Comparison of ENCODE assay signal across 11 mouse cellular contexts in the genomic region with DNA sequence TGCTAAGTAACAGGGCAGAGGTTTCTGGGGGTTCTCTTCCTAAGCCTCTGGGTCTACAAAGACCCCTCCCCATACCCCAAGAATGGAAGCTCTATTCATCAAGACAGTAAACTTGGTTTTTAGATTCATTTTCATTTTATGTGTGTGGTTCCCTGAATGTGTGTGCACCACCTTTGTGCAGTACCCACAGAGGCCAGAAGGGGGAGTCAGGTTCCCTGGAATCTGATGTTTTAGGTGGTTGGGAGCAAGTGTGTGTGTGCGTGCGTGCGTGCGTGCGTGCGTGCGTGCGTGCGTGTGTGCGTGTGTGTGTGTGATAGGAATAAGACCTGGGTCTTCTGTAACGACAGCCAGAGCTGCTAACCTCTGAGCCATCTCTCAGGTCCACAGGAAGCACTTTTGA. TPM values are rescaled to one million over a fixed set of nuclear protein-coding genes. Genes with fewer than 3 reads are reported as not detected.
DNase-seq lines count a peak whose midpoint lies in the region; ATAC-seq and TF ChIP-seq lines count a peak whose summit lies in the region.
"Had no signal": no experiment of that assay in that cellular context is flagged by ENCODE, and none has a peak within 500 bp of the region (broad histone marks: within the 10 kb centered on the region; RNA-seq: fewer than 3 reads in every experiment).

No protein-coding gene starts in this region.

- no peak overlapping the region for H3K4me2 ChIP-seq in neural tube, embryonic 15.5 days
- H3K4me2 ChIP-seq: heart, embryonic 15.5 days; midbrain, embryonic 13.5 days had no signal

- H3K27ac ChIP-seq in neural tube, embryonic 15.5 days (replicated peaks), result no peak overlapping the region
- peak overlapping the region; percentile 30; the same call in 1 of the 2 replicates for H3K27ac ChIP-seq in embryonic facial prominence, embryonic 10.5 days (replicated peaks)
- H3K27ac ChIP-seq in small intestine, adult 2 months (ENCODE audit: insufficient read depth, low read depth, low read length), result no peak overlapping the region
- H3K27ac ChIP-seq: heart, embryonic 15.5 days; midbrain, embryonic 13.5 days had no signal

- TF ChIP-seq POLR2A in small intestine, adult 2 months (IDR thresholded peaks at IDR 0.05; ENCODE audit: low read depth, low read length), result no peak

- peak; percentile 25; the same call in 1 of the 2 replicates for TF ChIP-seq CTCF in small intestine, adult 2 months (IDR thresholded peaks at IDR 0.05; ENCODE audit: extremely low read depth, insufficient read length, insufficient replicate concordance, low read depth, low read length)

- WGBS in neural tube, embryonic 15.5 days, result 93% methylated on average over 11 of the region's 11 CpGs
- WGBS in embryonic facial prominence, embryonic 10.5 days, result 91% methylated on average over 11 of the region's 11 CpGs
- WGBS in small intestine, adult 2 months, result 95% methylated on average over 11 of the region's 11 CpGs

- peak; percentile 35 for DNase-seq in gastrocnemius, postnatal 10 days
- no peak for DNase-seq in gastrocnemius, adult 18-20 months (ENCODE audit: low spot score)
- DNase-seq in neural tube, embryonic 10.5 days (ENCODE audit: extremely low spot score, low spot score), result peak; percentile 18
- DNase-seq in embryonic facial prominence, embryonic 10.5 days (ENCODE audit: low spot score), result peak; percentile 73
- no peak for DNase-seq in cerebellum, adult 11 months
- no peak for DNase-seq in heart, postnatal 14 days
- DNase-seq: layer of hippocampus, postnatal 36 days had no signal

- H3K4me3 ChIP-seq in neural tube, embryonic 15.5 days (replicated peaks), result no peak overlapping the region
- no peak overlapping the region for H3K4me3 ChIP-seq in embryonic facial prominence, embryonic 10.5 days
- no peak overlapping the region for H3K4me3 ChIP-seq in small intestine, adult 2 months (ENCODE audit: low read depth, low read length)
- H3K4me3 ChIP-seq: heart, embryonic 15.5 days; midbrain, embryonic 13.5 days had no signal

- intact Hi-C loops in heart, postnatal 14 days (cut with DNase I), result no loop called here

- H3K9me3 ChIP-seq in neural tube, embryonic 15.5 days (replicated peaks), result peaks cover 14% of the 10 kb centered on the region
- H3K9me3 ChIP-seq in embryonic facial prominence, embryonic 10.5 days, result peaks cover 26% of the 10 kb centered on the region

- no peaks in the 10 kb centered on the region for H3K36me3 ChIP-seq in neural tube, embryonic 15.5 days
- H3K36me3 ChIP-seq in embryonic facial prominence, embryonic 10.5 days (replicated peaks), result no peaks in the 10 kb centered on the region
- H3K36me3 ChIP-seq in small intestine, adult 2 months (ENCODE audit: control insufficient read depth, insufficient read depth, low read length), result no peaks in the 10 kb centered on the region
- H3K36me3 ChIP-seq: heart, embryonic 15.5 days; midbrain, embryonic 13.5 days had no signal

- no peak overlapping the region for H3K9ac ChIP-seq in neural tube, embryonic 15.5 days (replicated peaks)
- H3K9ac ChIP-seq: heart, embryonic 15.5 days; midbrain, embryonic 13.5 days had no signal

- H3K4me1 ChIP-seq in neural tube, embryonic 15.5 days, result no peaks in the 10 kb centered on the region
- H3K4me1 ChIP-seq in embryonic facial prominence, embryonic 10.5 days, result peaks cover 29% of the 10 kb centered on the region
- peaks cover 4% of the 10 kb centered on the region; the same call in 1 of the 2 replicates for H3K4me1 ChIP-seq in small intestine, adult 2 months (ENCODE audit: control insufficient read depth, insufficient read depth, insufficient read length, low read length)
- H3K4me1 ChIP-seq: heart, embryonic 15.5 days had no signal

- no peaks in the 10 kb centered on the region for H3K27me3 ChIP-seq in neural tube, embryonic 15.5 days (replicated peaks)
- no peaks in the 10 kb centered on the region for H3K27me3 ChIP-seq in embryonic facial prominence, embryonic 10.5 days (replicated peaks; ENCODE audit: low read depth, poor library complexity, severe bottlenecking)
- no peaks in the 10 kb centered on the region for H3K27me3 ChIP-seq in small intestine, adult 2 months (ENCODE audit: control insufficient read depth, insufficient read depth, low read length)
- H3K27me3 ChIP-seq: heart, embryonic 15.5 days; midbrain, embryonic 13.5 days had no signal

- no peak for ATAC-seq in neural tube, embryonic 15.5 days (ENCODE audit: low FRiP score)
- ATAC-seq: midbrain, embryonic 13.5 days had no signal

RNA-seq across cellular contexts. Expression of a gene that starts 14.2 kb away (rescaled TPM):
- total RNA-seq in gastrocnemius, postnatal 10 days (2021), result 100 to 1,000 TPM; 399 to 482 TPM
- 100 to 1,000 TPM; 310 to 342 TPM for total RNA-seq in gastrocnemius, adult 18-20 months (2021)
- 440 and 466 TPM in 2 replicates for polyA plus RNA-seq in neural tube, embryonic 15.5 days (2015; fragmentation: Nextera tagmentation; extraction: Ambion mirVana)
- polyA plus RNA-seq in embryonic facial prominence, embryonic 10.5 days (2016; fragmentation: Nextera tagmentation; extraction: Ambion mirVana), result 431 and 444 TPM in 2 replicates
- 15.4 and 29.4 TPM in 2 replicates for polyA plus RNA-seq in small intestine, adult 2 months (2012; rRNA removed)
- total RNA-seq in heart, postnatal 14 days (2021), result 100 to 1,000 TPM; 731 to 790 TPM

RNA-seq across cellular contexts. Expression of a gene that starts 47.5 kb away (rescaled TPM):
- 100 to 1,000 TPM; 576 to 632 TPM for total RNA-seq in gastrocnemius, postnatal 10 days (2021)
- 100 to 1,000 TPM; 416 to 422 TPM for total RNA-seq in gastrocnemius, adult 18-20 months (2021)
- polyA plus RNA-seq in neural tube, embryonic 15.5 days (2015; fragmentation: Nextera tagmentation; extraction: Ambion mirVana), result 323 and 359 TPM in 2 replicates
- polyA plus RNA-seq in embryonic facial prominence, embryonic 10.5 days (2016; fragmentation: Nextera tagmentation; extraction: Ambion mirVana), result 388 and 409 TPM in 2 replicates
- 159 and 390 TPM in 2 replicates for polyA plus RNA-seq in small intestine, adult 2 months (2012; rRNA removed)
- total RNA-seq in heart, postnatal 14 days (2021), result 100 to 1,000 TPM; 418 to 433 TPM

RNA-seq across cellular contexts. Expression of a gene that starts 52.4 kb away (rescaled TPM):
- 10 to 100 TPM; 51.0 to 51.1 TPM for total RNA-seq in gastrocnemius, postnatal 10 days (2021)
- 10 to 100 TPM; 18.5 to 29.9 TPM for total RNA-seq in gastrocnemius, adult 18-20 months (2021)
- 47.9 and 51.2 TPM in 2 replicates for polyA plus RNA-seq in neural tube, embryonic 15.5 days (2015; fragmentation: Nextera tagmentation; extraction: Ambion mirVana)
- polyA plus RNA-seq in embryonic facial prominence, embryonic 10.5 days (2016; fragmentation: Nextera tagmentation; extraction: Ambion mirVana), result 51.7 and 80.8 TPM in 2 replicates
- 72.9 and 160 TPM in 2 replicates for polyA plus RNA-seq in small intestine, adult 2 months (2012; rRNA removed)
- total RNA-seq in heart, postnatal 14 days (2021), result 10 to 100 TPM; 32.1 to 32.2 TPM

Comparison
In these comparisons a context has a peak if more than half of its experiments do, and no peak if none do; other contexts are left out.
1. DNase-seq: peak in gastrocnemius, postnatal 10 days (single experiment), neural tube, embryonic 10.5 days (single experiment) and embryonic facial prominence, embryonic 10.5 days (single experiment); none in gastrocnemius, adult 18-20 months (single experiment), cerebellum, adult 11 months (single experiment) and heart, postnatal 14 days (0 of 2).